8 mouse cellular contexts compared by ENCODE assay signal in genomic region chr17:56507161-56508068, GRCm38 (mm10). TPM values are rescaled to one million over a fixed set of nuclear protein-coding genes. Genes with fewer than 3 reads are reported as not detected.
DNase-seq lines count a peak whose midpoint lies in the region; ATAC-seq lines count a peak whose summit lies in the region.

No protein-coding gene starts in this region.

- DNase-seq in NIH3T3 (ENCODE audit: low read depth): peak; percentile 99
- DNase-seq in cerebellum, postnatal 10 days: peak; percentile 96 to 98
- peak; percentile 96 to 97 for DNase-seq in frontal cortex, postnatal 10 days (ENCODE audit: low spot score in 2 of 2)
- DNase-seq in layer of hippocampus, postnatal 14 days (ENCODE audit: low spot score in 2 of 2): peak; percentile 96 to 98
- DNase-seq in lung, postnatal 14 days: peak; percentile 93
- DNase-seq in retina, adult 2 months (ENCODE audit: low read depth, low spot score): peak; percentile 88
- peak; percentile 94 to 97 for DNase-seq in thymus, postnatal 36 days

- peaks cover 39% of the 10 kb centered on the region for H3K4me1 ChIP-seq in hindbrain, embryonic 12.5 days

- peaks cover 37% of the 10 kb centered on the region for H3K27me3 ChIP-seq in hindbrain, embryonic 12.5 days

- H3K9ac ChIP-seq in hindbrain, embryonic 12.5 days: peak overlapping the region; percentile 82

- H3K4me3 ChIP-seq in hindbrain, embryonic 12.5 days: peak overlapping the region; percentile 59

- peak overlapping the region; percentile 88 for H3K27ac ChIP-seq in hindbrain, embryonic 12.5 days

- under 1% methylated on average over 42 of the region's 42 CpGs for WGBS in hindbrain, embryonic 12.5 days

- peak overlapping the region; percentile 95 for H3K4me2 ChIP-seq in hindbrain, embryonic 12.5 days (replicated peaks)

- ATAC-seq in hindbrain, embryonic 12.5 days (ENCODE audit: low FRiP score): peak; percentile 91

- no peaks in the 10 kb centered on the region for H3K36me3 ChIP-seq in hindbrain, embryonic 12.5 days

- no peaks in the 10 kb centered on the region for H3K9me3 ChIP-seq in hindbrain, embryonic 12.5 days (replicated peaks)

RNA-seq across cellular contexts. Expression of gene Znrf4, which starts 4.8 kb away (rescaled TPM):
- not detected in 2 replicates for polyA plus RNA-seq in hindbrain, embryonic 12.5 days (2016; fragmentation: Nextera tagmentation; extraction: Ambion mirVana)
- not detected for total RNA-seq in layer of hippocampus, postnatal 14 days (2021)

RNA-seq across cellular contexts. Expression of gene Ptprs, which starts 31.1 kb away (rescaled TPM):
- 316 and 326 TPM in 2 replicates for polyA plus RNA-seq in hindbrain, embryonic 12.5 days (2016; fragmentation: Nextera tagmentation; extraction: Ambion mirVana)
- 100 to 1,000 TPM; 771 to 772 TPM for total RNA-seq in layer of hippocampus, postnatal 14 days (2021)

RNA-seq across cellular contexts. Expression of gene Gm20219, which starts 46.8 kb away (rescaled TPM):
- 1.8 and 2.0 TPM in 2 replicates for polyA plus RNA-seq in hindbrain, embryonic 12.5 days (2016; fragmentation: Nextera tagmentation; extraction: Ambion mirVana)
- total RNA-seq in layer of hippocampus, postnatal 14 days (2021): 1 to 10 TPM; 1.9 to 2.1 TPM

Comparison
In these comparisons a context has a peak if more than half of its experiments do, and no peak if none do; other contexts are left out.
1. Peak in every context shown above with its lines: DNase-seq, ATAC-seq, H3K4me3 ChIP-seq and H3K27ac ChIP-seq.